Mouse (Mus musculus) heart, postnatal 10 days (tissue): ENCODE results near the gene Pam16. TPM values are rescaled to one million over a fixed set of nuclear protein-coding genes. Genes with fewer than 3 reads are reported as not detected.

Source experiments
- total RNA-seq, 2 experiments: library from RNA; stranded (reverse); gene quantifications; 2 replicates each; pipeline ENCODE4 v1.2.3; 2021

The Pam16 gene
- total RNA-seq, 2 experiments from 2014 or later = 96.6 to 125 TPM

Other genes with a start within 250 kb of the Pam16 start
- 10 to 100 TPM; 20.8 to 21.6 TPM for gene Adcy9, start 204.5 kb downstream of the Pam16 start, total RNA-seq
- 1,000 to 10,000 TPM; 1,081 to 1,153 TPM for gene Srl, start 83.2 kb downstream of the Pam16 start, total RNA-seq
- 1 to 10 TPM; 4.1 to 4.3 TPM for gene Tfap4, start 65.1 kb downstream of the Pam16 start, total RNA-seq
- gene Glis2, start 30.3 kb downstream of the Pam16 start, total RNA-seq = 10 to 100 TPM; 27.6 to 34.5 TPM
- gene Vasn, start 15.0 kb upstream of the Pam16 start, total RNA-seq = 10 to 100 TPM; 13.6 to 18.0 TPM
- 100 to 1,000 TPM; 106 to 107 TPM for gene Dnaja3, start 15.0 kb upstream of the Pam16 start, total RNA-seq
- 10 to 100 TPM; 24.6 to 26.1 TPM for gene Coro7, start 54.8 kb upstream of the Pam16 start, total RNA-seq
- 1 to 10 TPM; 7.0 to 7.8 TPM for gene Nmral1, start 94.4 kb upstream of the Pam16 start, total RNA-seq
- 10 to 100 TPM; 71.1 to 73.4 TPM for gene Hmox2, start 101.4 kb upstream of the Pam16 start, total RNA-seq
- gene Cdip1, start 165.3 kb upstream of the Pam16 start, total RNA-seq = 10 to 100 TPM; 89.4 to 96.2 TPM
- gene 4930562C15Rik, start 210.4 kb upstream of the Pam16 start, total RNA-seq = not detected